Mouse (Mus musculus) ES-Bruce4 (cell line): Measurements from ENCODE around the gene Foxk2. TPM values are rescaled to one million over a fixed set of nuclear protein-coding genes. Genes with fewer than 3 reads are reported as not detected.
"Not testable (repeated sequence)": the region's sequence is repeated elsewhere in the genome, so short reads cannot be mapped to it uniquely, and the experiment has no call there.

Experiments used
- H3K27ac ChIP-seq: 2 replicates; pipeline ENCODE4 v1.5.1; 2012; ENCODE audit warnings: low read length, inconsistent platforms; ENCODE audit not compliant: insufficient read depth
- H3K27me3 ChIP-seq: 2 replicates; pipeline ENCODE4 v1.6.1; 2012; ENCODE audit warnings: mild to moderate bottlenecking, low read length, inconsistent platforms; ENCODE audit not compliant: control insufficient read depth, poor library complexity, insufficient read depth, severe bottlenecking
- H3K36me3 ChIP-seq: 2 replicates; pipeline ENCODE4 v1.6.1; 2012; ENCODE audit warnings: inconsistent platforms, mild to moderate bottlenecking, low read length, moderate library complexity; ENCODE audit not compliant: control insufficient read depth, poor library complexity, insufficient read depth, severe bottlenecking
- H3K4me1 ChIP-seq: one replicate; pipeline ENCODE4 v1.8.1; 2011; ENCODE audit warnings: low read length; ENCODE audit not compliant: control insufficient read depth, insufficient read depth
- H3K4me3 ChIP-seq: 2 replicates; pipeline ENCODE4 v1.5.1; 2011; ENCODE audit warnings: low read depth, mild to moderate bottlenecking, low read length
- H3K9ac ChIP-seq: 2 replicates; pipeline ENCODE4 v1.6.1; 2012; ENCODE audit warnings: low read depth, mild to moderate bottlenecking, inconsistent platforms; ENCODE audit not compliant: poor library complexity, severe bottlenecking
- H3K9me3 ChIP-seq: replicated peaks from 2 replicates; pipeline ENCODE4 v1.6.1; 2012; ENCODE audit warnings: mild to moderate bottlenecking, low read length, inconsistent platforms; ENCODE audit not compliant: control insufficient read depth, poor library complexity, insufficient read depth, severe bottlenecking
- CTCF ChIP-seq: IDR thresholded peaks from one replicate; pipeline ENCODE4 v1.8.1; 2011; ENCODE audit warnings: low read depth, low read length
- EP300 ChIP-seq: IDR thresholded peaks from 2 replicates; pipeline ENCODE4 v1.6.1; 2011; ENCODE audit warnings: low read depth, low read length; ENCODE audit not compliant: insufficient read depth
- POLR2A ChIP-seq: IDR thresholded peaks from one replicate; pipeline ENCODE4 v1.8.1; 2011; ENCODE audit warnings: low read length; ENCODE audit not compliant: insufficient read depth
- polyA plus RNA-seq: library from polyadenylated mRNA; stranded (reverse); fragments of >200 nt; gene quantifications from 2 replicates; pipeline ENCODE4 v1.2.4, GENCODE M21; 2011; ENCODE audit warnings: low read depth; ENCODE audit not compliant: missing spikeins, insufficient read depth, insufficient read length

Gene Foxk2
- polyA plus RNA-seq, 1 experiment = 68.1 TPM

GRCm38 (mm10) chr11:121328206-121328605 lies 68.4 kb downstream of the Foxk2 start:
- Histone ChIP-seq H3K9me3 (no peaks in the 10 kb centered on the region), H3K27ac (no peak overlapping the region), H3K36me3 (peaks cover 13% of the 10 kb centered on the region), H3K4me3 (no peak overlapping the region), H3K4me1 (no peaks in the 10 kb centered on the region), H3K27me3 (no peaks in the 10 kb centered on the region), H3K9ac (no peak overlapping the region)
- no peak for TF ChIP-seq EP300
- TF ChIP-seq CTCF = no peak
- TF ChIP-seq POLR2A = no peak

GRCm38 (mm10) chr11:121328619-121329018 lies 68.8 kb downstream of the Foxk2 start:
- H3K27ac ChIP-seq = no peak overlapping the region
- peaks cover 14% of the 10 kb centered on the region for H3K36me3 ChIP-seq
- no peak overlapping the region for H3K9ac ChIP-seq
- H3K4me3 ChIP-seq = no peak overlapping the region
- H3K4me1 ChIP-seq = no peaks in the 10 kb centered on the region
- H3K27me3 ChIP-seq = no peaks in the 10 kb centered on the region
- TF ChIP-seq POLR2A (no peak), EP300 (no peak), CTCF (no peak)
- no peaks in the 10 kb centered on the region for H3K9me3 ChIP-seq

- H3K27ac ChIP-seq = no peak overlapping the region
- TF ChIP-seq CTCF (no peak), POLR2A (no peak)
- no peaks in the 10 kb centered on the region for H3K4me1 ChIP-seq
- no peaks in the 10 kb centered on the region for H3K27me3 ChIP-seq
- H3K4me3 ChIP-seq = no peak overlapping the region
- H3K9me3 ChIP-seq = no peaks in the 10 kb centered on the region
- H3K36me3 ChIP-seq = peaks cover 29% of the 10 kb centered on the region
- H3K9ac ChIP-seq = no peak overlapping the region
Measured at GRCm38 (mm10) chr11:121331641-121332040, 71.9 kb downstream of the Foxk2 start.

GRCm38 (mm10) chr11:121339647-121340046 lies 79.9 kb downstream of the Foxk2 start:
- Histone ChIP-seq H3K27ac (no peak overlapping the region), H3K4me3 (no peak overlapping the region), H3K4me1 (no peaks in the 10 kb centered on the region), H3K36me3 (peaks cover 29% of the 10 kb centered on the region), H3K9me3 (no peaks in the 10 kb centered on the region), H3K27me3 (no peaks in the 10 kb centered on the region), H3K9ac (no peak overlapping the region)
- no peak for TF ChIP-seq EP300
- TF ChIP-seq CTCF = no peak
- TF ChIP-seq POLR2A = no peak

GRCm38 (mm10) chr11:121340287-121340686 lies 80.5 kb downstream of the Foxk2 start:
- no peaks in the 10 kb centered on the region for H3K4me1 ChIP-seq
- H3K36me3 ChIP-seq = peaks cover 25% of the 10 kb centered on the region
- H3K9me3 ChIP-seq = no peaks in the 10 kb centered on the region
- no peak overlapping the region for H3K4me3 ChIP-seq
- H3K9ac ChIP-seq = no peak overlapping the region
- TF ChIP-seq POLR2A = no peak
- no peak for TF ChIP-seq EP300
- no peak for TF ChIP-seq CTCF
- H3K27me3 ChIP-seq = no peaks in the 10 kb centered on the region
- H3K27ac ChIP-seq = no peak overlapping the region

GRCm38 (mm10) chr11:121342423-121342822 lies 82.6 kb downstream of the Foxk2 start:
- H3K27me3 ChIP-seq, H3K9me3 ChIP-seq, H3K9ac ChIP-seq, H3K27ac ChIP-seq, H3K4me1 ChIP-seq, H3K4me3 ChIP-seq: not testable (repeated sequence)
- peaks cover 21% of the 10 kb centered on the region for H3K36me3 ChIP-seq
